Comparison of ENCODE assay signal across 17 mouse cellular contexts in the genomic region with DNA sequence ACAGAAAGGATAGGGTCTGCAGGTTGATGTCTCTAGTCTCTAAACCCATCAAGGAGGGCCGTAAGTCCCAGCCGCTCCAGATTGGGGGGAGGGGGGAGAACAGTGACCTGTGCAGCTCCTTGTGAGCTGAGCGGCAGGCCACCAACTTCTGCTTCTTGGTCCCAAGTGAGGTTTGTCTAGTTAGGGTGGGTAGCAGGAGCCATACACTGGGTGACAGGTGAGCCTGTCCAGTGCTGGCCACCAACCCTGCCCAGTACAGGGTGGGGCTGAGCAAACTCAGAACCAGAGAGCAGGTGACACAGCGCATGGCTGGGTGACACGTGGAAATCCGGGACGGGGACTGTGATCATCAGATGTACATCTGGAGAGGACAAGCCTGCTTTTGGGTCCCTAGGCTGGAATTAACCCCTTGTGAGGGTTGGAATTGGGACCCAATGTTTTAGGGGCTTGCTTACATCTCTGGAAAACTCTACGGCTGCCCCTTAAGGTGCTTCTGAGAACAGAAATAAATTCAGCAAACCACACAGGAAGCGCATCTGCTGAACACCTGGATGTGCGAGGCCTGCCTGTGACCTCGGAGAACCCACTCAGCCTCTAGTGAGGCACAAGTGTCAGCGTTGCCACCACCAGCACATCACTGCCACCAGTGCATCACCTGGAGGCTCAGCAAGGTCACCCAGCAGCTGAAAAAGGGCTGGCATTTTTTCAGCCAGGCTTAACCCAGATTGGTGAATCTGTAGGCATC. TPM values are rescaled to one million over a fixed set of nuclear protein-coding genes. Genes with fewer than 3 reads are reported as not detected.
DNase-seq lines count a peak whose midpoint lies in the region; ATAC-seq and TF ChIP-seq lines count a peak whose summit lies in the region.
"Had no signal": no experiment of that assay in that cellular context is flagged by ENCODE, and none has a peak within 500 bp of the region (broad histone marks: within the 10 kb centered on the region; RNA-seq: fewer than 3 reads in every experiment).

No protein-coding gene starts in this region.

- WGBS in spleen, adult 2 months: 12% methylated on average over 12 of the region's 12 CpGs
- whole genome bisulfite sequencing in stomach, embryonic 15.5 days: 75% methylated on average over 12 of the region's 12 CpGs

- H3K4me2 ChIP-seq in stomach, embryonic 15.5 days: no peak overlapping the region
- H3K4me2 ChIP-seq: heart, embryonic 15.5 days; limb, embryonic 13.5 days; midbrain, embryonic 15.5 days; neural tube, embryonic 12.5 days had no signal

- peak overlapping the region; percentile 91 for H3K27ac ChIP-seq in spleen, adult 2 months (ENCODE audit: insufficient read depth, low read length)
- no peak overlapping the region for H3K27ac ChIP-seq in stomach, embryonic 15.5 days
- H3K27ac ChIP-seq: hindbrain, postnatal 0 days; limb, embryonic 13.5 days; midbrain, embryonic 15.5 days; neural tube, embryonic 12.5 days had no signal

- peak; percentile 55 to 73 for DNase-seq in spleen, adult 2 months (ENCODE audit: low read depth in 1 of 2, low spot score in 2 of 2)
- DNase-seq in spleen, postnatal 14 days (ENCODE audit: low spot score in 2 of 2): no peak
- DNase-seq in layer of hippocampus, postnatal 14 days (ENCODE audit: low spot score in 2 of 2): no peak
- no peak for DNase-seq in kidney, postnatal 36 days
- DNase-seq in cerebellum, postnatal 36 days: no peak
- no peak for DNase-seq in kidney, postnatal 14 days
- DNase-seq: cerebellum, adult 2 months; kidney, postnatal 10 days; lung, postnatal 14 days; right cerebral cortex, adult 18-20 months had no signal

- TF ChIP-seq CTCF in spleen, adult 2 months (IDR thresholded peaks at IDR 0.05; ENCODE audit: extremely low read depth, insufficient read depth, insufficient read length, insufficient replicate concordance): no peak

- no peaks in the 10 kb centered on the region for H3K9me3 ChIP-seq in stomach, embryonic 15.5 days
- H3K9me3 ChIP-seq: heart, embryonic 15.5 days; limb, embryonic 13.5 days; midbrain, embryonic 15.5 days; neural tube, embryonic 12.5 days had no signal

- peaks cover 38% of the 10 kb centered on the region; the same call in 1 of the 2 replicates for H3K4me1 ChIP-seq in spleen, adult 2 months (ENCODE audit: control insufficient read depth, insufficient read depth, insufficient read length)
- peaks cover 27% of the 10 kb centered on the region; the same call in 1 of the 2 replicates for H3K4me1 ChIP-seq in stomach, embryonic 15.5 days

- no peak overlapping the region for H3K9ac ChIP-seq in stomach, embryonic 15.5 days
- H3K9ac ChIP-seq: heart, embryonic 15.5 days; limb, embryonic 13.5 days; midbrain, embryonic 15.5 days; neural tube, embryonic 12.5 days had no signal

- H3K36me3 ChIP-seq in spleen, adult 2 months (ENCODE audit: control insufficient read depth, insufficient read depth, low read length): no peaks in the 10 kb centered on the region
- no peaks in the 10 kb centered on the region for H3K36me3 ChIP-seq in stomach, embryonic 15.5 days
- H3K36me3 ChIP-seq: heart, embryonic 15.5 days; limb, embryonic 13.5 days; midbrain, embryonic 15.5 days; neural tube, embryonic 12.5 days had no signal

- TF ChIP-seq POLR2A in spleen, adult 2 months (IDR thresholded peaks at IDR 0.05; ENCODE audit: low read depth, low read length): no peak

- H3K4me3 ChIP-seq in spleen, adult 2 months (ENCODE audit: extremely low read depth, insufficient read depth, insufficient read length): peak overlapping the region; percentile 2; the same call in 1 of the 2 replicates
- H3K4me3 ChIP-seq in stomach, embryonic 15.5 days (replicated peaks): no peak overlapping the region
- H3K4me3 ChIP-seq: heart, embryonic 15.5 days; limb, embryonic 13.5 days; midbrain, embryonic 15.5 days; neural tube, embryonic 12.5 days had no signal

- ATAC-seq in inflammation-experienced regulatory T-cells, adult 6 months: peak; percentile 71
- ATAC-seq in stomach, embryonic 15.5 days (ENCODE audit: insufficient read depth, low FRiP score, low read depth): peak; percentile 53; the same call in 1 of the 2 replicates
- ATAC-seq: hindbrain, postnatal 0 days; midbrain, embryonic 15.5 days had no signal

- H3K27me3 ChIP-seq in spleen, adult 2 months (ENCODE audit: control insufficient read depth, insufficient read depth, low read length): no peaks in the 10 kb centered on the region
- no peaks in the 10 kb centered on the region for H3K27me3 ChIP-seq in stomach, embryonic 15.5 days (replicated peaks)
- H3K27me3 ChIP-seq: limb, embryonic 13.5 days; midbrain, embryonic 15.5 days; neural tube, embryonic 12.5 days had no signal

RNA-seq across cellular contexts. Expression of a gene that starts 2.7 kb away (rescaled TPM):
- polyA plus RNA-seq in spleen, adult 2 months (2012; rRNA removed): 38.3 and 40.2 TPM in 2 replicates
- under 1 TPM; 0.31 to 0.54 (median 0.52) TPM for polyA plus RNA-seq in inflammation-experienced regulatory T-cells, adult 6 months (2017; shearing (Covaris generic))
- 4.5 and 4.8 TPM in 2 replicates for polyA plus RNA-seq in stomach, embryonic 15.5 days (2015; fragmentation: Nextera tagmentation; extraction: Ambion mirVana)
- 10 to 100 TPM; 25.1 to 28.7 TPM for total RNA-seq in layer of hippocampus, postnatal 14 days (2021)

Comparison
In these comparisons a context has a peak if more than half of its experiments do, and no peak if none do; other contexts are left out.
1. DNase-seq: peak in spleen, adult 2 months (2 of 2); none in spleen, postnatal 14 days (0 of 2), layer of hippocampus, postnatal 14 days (0 of 2), kidney, postnatal 36 days (0 of 2), cerebellum, postnatal 36 days (0 of 2) and kidney, postnatal 14 days (single experiment).